Mouse (Mus musculus) bone marrow, adult 2 months (tissue): Measurements from ENCODE around the gene Pola2.

Experiments
- CTCF ChIP-seq: fragments of 200-500 bp; IDR thresholded peaks from 2 replicates; pipeline ENCODE4 v1.5.1; 2011; ENCODE audit warnings: low read length, control low read depth; ENCODE audit not compliant: control insufficient read depth, insufficient read depth
- POLR2A ChIP-seq: fragments of 200-500 bp; IDR thresholded peaks from 2 replicates; pipeline ENCODE4 v1.6.1; 2011; ENCODE audit warnings: low read depth, mild to moderate bottlenecking, control low read depth, low read length, borderline replicate concordance; ENCODE audit not compliant: control insufficient read depth

GRCm38 (mm10) chr19:5945027-5945426, 19.0 kb downstream of the Pola2 start:
- TF ChIP-seq CTCF = no peak
- no peak for TF ChIP-seq POLR2A
